Mouse (Mus musculus): ENCODE measurements around the gene Ltbr. TPM values are rescaled to one million over a fixed set of nuclear protein-coding genes. Genes with fewer than 3 reads are reported as not detected.

The Ltbr gene
- total and polyA plus RNA-seq, 3 experiments: 47.6 to 64.2 TPM; not detected in 1

GRCm38 (mm10) chr6:125312581-125313355 lies 917 bp downstream of the Ltbr start:
- H3K79me2 ChIP-seq (ENCODE audit: control insufficient read depth, insufficient read depth, low read length, poor library complexity): peaks cover 12% of the 10 kb centered on the region
- peaks cover 0 to 6% of the 10 kb centered on the region in 2 experiments; a peak in 1 of 4 replicates for H3K36me3 ChIP-seq (ENCODE audit: control insufficient read depth in 1 of 2, insufficient read depth in 2 of 2, low read length in 2 of 2)
- H3K4me3 ChIP-seq (ENCODE audit: control insufficient read depth in 1 of 2, insufficient read depth in 1 of 2, low read depth in 2 of 2, low read length in 2 of 2): peak overlapping the region; percentile 74 to 96
- no peaks in the 10 kb centered on the region for H3K9me3 ChIP-seq (replicated peaks; ENCODE audit: insufficient read depth, low read length)
- peaks cover 2 to 12% of the 10 kb centered on the region in 2 experiments; a peak in 3 of 4 replicates for H3K4me1 ChIP-seq (ENCODE audit: control insufficient read depth in 1 of 2, insufficient read depth in 2 of 2, low read length in 2 of 2)
- H3K9ac ChIP-seq (ENCODE audit: control insufficient read depth, low read depth, low read length, poor library complexity, severe bottlenecking): peak overlapping the region; percentile 91
- H3K27me3 ChIP-seq (ENCODE audit: control insufficient read depth in 1 of 2, insufficient read depth in 2 of 2, low read length in 2 of 2): no peaks in the 10 kb centered on the region
- no peak overlapping the region for H3K27ac ChIP-seq (ENCODE audit: control insufficient read depth, low read depth, low read length)
- no peak for TF ChIP-seq ELF1 (IDR thresholded peaks at IDR 0.05; ENCODE audit: low read depth, low read length)
- no peak for TF ChIP-seq MAZ (IDR thresholded peaks at IDR 0.05; ENCODE audit: low read depth, low read length)
- no peak for TF ChIP-seq JUND (IDR thresholded peaks at IDR 0.05; ENCODE audit: low read depth, low read length)
- no peak for TF ChIP-seq E2F4 (IDR thresholded peaks at IDR 0.05; ENCODE audit: borderline replicate concordance, low read depth, low read length)
- no peak for TF ChIP-seq GABPA (IDR thresholded peaks at IDR 0.05; ENCODE audit: low read depth, low read length)
- no peak for TF ChIP-seq BHLHE40 (IDR thresholded peaks at IDR 0.05; ENCODE audit: borderline replicate concordance, low read depth, low read length)
- TF ChIP-seq MYC (IDR thresholded peaks at IDR 0.05; ENCODE audit: low read depth, low read length): no peak
- no peak for TF ChIP-seq SMC3 (IDR thresholded peaks at IDR 0.05; ENCODE audit: low read depth, low read length)
- TF ChIP-seq TAL1 (IDR thresholded peaks at IDR 0.05; ENCODE audit: low read length): no peak
- TF ChIP-seq POLR2AphosphoS2 (IDR thresholded peaks at IDR 0.05; ENCODE audit: low read length): no peak
- no peak for TF ChIP-seq USF1 (IDR thresholded peaks at IDR 0.05; ENCODE audit: low read depth, low read length)
- DNase-seq (ENCODE audit: low read depth, low spot score): peak; percentile 34

GRCm38 (mm10) chr6:125312171-125312570 lies 1.5 kb downstream of the Ltbr start:
- peaks cover 0 to 6% of the 10 kb centered on the region in 2 experiments; a peak in 1 of 4 replicates for H3K36me3 ChIP-seq (ENCODE audit: control insufficient read depth in 1 of 2, insufficient read depth in 2 of 2, low read length in 2 of 2)
- no peaks in the 10 kb centered on the region for H3K9me3 ChIP-seq (replicated peaks; ENCODE audit: insufficient read depth, low read length)
- H3K9ac ChIP-seq (ENCODE audit: control insufficient read depth, low read depth, low read length, poor library complexity, severe bottlenecking): no peak overlapping the region
- no peak overlapping the region for H3K27ac ChIP-seq (ENCODE audit: control insufficient read depth, low read depth, low read length)
- no peaks in the 10 kb centered on the region for H3K27me3 ChIP-seq (ENCODE audit: control insufficient read depth in 1 of 2, insufficient read depth in 2 of 2, low read length in 2 of 2)
- no peak overlapping the region for H3K4me3 ChIP-seq (ENCODE audit: control insufficient read depth in 1 of 2, insufficient read depth in 1 of 2, low read depth in 2 of 2, low read length in 2 of 2)
- H3K79me2 ChIP-seq (ENCODE audit: control insufficient read depth, insufficient read depth, low read length, poor library complexity): peaks cover 12% of the 10 kb centered on the region
- DNase-seq (ENCODE audit: low read depth, low spot score): no peak
- TF ChIP-seq NELFE (IDR thresholded peaks at IDR 0.05; ENCODE audit: low read depth, low read length) (no peak), EP300 (IDR thresholded peaks at IDR 0.05; ENCODE audit: low read depth in 1 of 2, low read length in 2 of 2) (no peak), MAZ (IDR thresholded peaks at IDR 0.05; ENCODE audit: low read depth, low read length) (no peak), ZKSCAN1 (IDR thresholded peaks at IDR 0.05; ENCODE audit: low read depth, low read length) (no peak), MYB (IDR thresholded peaks at IDR 0.05; ENCODE audit: low read depth, low read length) (no peak), HCFC1 (IDR thresholded peaks at IDR 0.05; ENCODE audit: low read depth, low read length) (no peak), POLR2AphosphoS5 (IDR thresholded peaks at IDR 0.05; ENCODE audit: borderline replicate concordance, low read depth, low read length) (no peak), USF1 (IDR thresholded peaks at IDR 0.05; ENCODE audit: low read depth, low read length) (no peak), UBTF (IDR thresholded peaks at IDR 0.05; ENCODE audit: borderline replicate concordance, insufficient read depth, low read depth, low read length) (no peak), MEF2A (IDR thresholded peaks at IDR 0.05; ENCODE audit: extremely low read depth, insufficient replicate concordance, low read depth, low read length, poor library complexity, severe bottlenecking) (no peak), BHLHE40 (IDR thresholded peaks at IDR 0.05; ENCODE audit: borderline replicate concordance, low read depth, low read length) (no peak), CHD2 (IDR thresholded peaks at IDR 0.05; ENCODE audit: low read length) (no peak), CHD1 (IDR thresholded peaks at IDR 0.05; ENCODE audit: low read depth, low read length) (no peak), TAL1 (IDR thresholded peaks at IDR 0.05; ENCODE audit: low read length) (no peak), ETS1 (IDR thresholded peaks at IDR 0.05; ENCODE audit: low read depth, low read length) (no peak), TBP (IDR thresholded peaks at IDR 0.05; ENCODE audit: low read depth, low read length) (no peak), GABPA (IDR thresholded peaks at IDR 0.05; ENCODE audit: low read depth, low read length) (no peak), MAFK (IDR thresholded peaks at IDR 0.05; ENCODE audit: borderline replicate concordance, low read depth, low read length) (no peak)
- peaks cover 2 to 12% of the 10 kb centered on the region in 2 experiments; a peak in 3 of 4 replicates for H3K4me1 ChIP-seq (ENCODE audit: control insufficient read depth in 1 of 2, insufficient read depth in 2 of 2, low read length in 2 of 2)
